In the genomic region with DNA sequence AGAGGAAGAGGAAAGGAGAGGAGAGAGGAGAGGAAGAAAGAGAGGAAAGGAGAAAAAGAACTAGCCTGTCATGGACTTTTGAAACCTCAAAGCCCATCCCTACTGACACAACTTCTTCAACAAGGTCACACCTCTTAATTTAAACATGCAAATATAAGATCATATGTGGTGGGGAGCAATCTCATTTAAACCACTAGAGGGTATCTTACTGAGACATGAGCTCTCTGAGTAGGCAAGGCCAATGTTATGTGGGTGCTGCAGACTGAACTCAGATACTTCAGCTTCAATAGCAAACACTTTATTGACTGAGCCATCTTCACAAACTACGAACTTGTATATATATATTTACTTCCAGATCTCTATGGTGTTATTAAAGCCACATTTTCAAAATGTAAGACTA, we compare ENCODE assay signal across 27 mouse cellular contexts.
A peak's percentile ranks its signal among the peaks of the same experiment; 100 is the strongest.
DNase-seq lines count a peak whose midpoint lies in the region; ATAC-seq and TF ChIP-seq lines count a peak whose summit lies in the region.
"Had no signal": no experiment of that assay in that cellular context is flagged by ENCODE, and none has a peak within 500 bp of the region (broad histone marks: within the 10 kb centered on the region; RNA-seq: fewer than 3 reads in every experiment).

No protein-coding gene starts in this region.

- peak; percentile 37 for DNase-seq in 416B (ENCODE audit: low read depth)
- peak; percentile 14 for DNase-seq in R1 (ENCODE audit: low read depth, low spot score)
- DNase-seq in embryo, embryonic 10 days (ENCODE audit: low spot score), result no peak
- no peak for DNase-seq in thymus, adult 18-20 months
- DNase-seq: adrenal gland, adult 8-10 months; B cell, adult 2 months; cerebellum, adult 8-10 months; cerebellum, postnatal 36 days; heart, postnatal 10 days; kidney, adult 11 months; kidney, postnatal 10 days; liver, embryonic 13.5 days; lung, adult 2 months; right cerebral cortex, adult 18-20 months had no signal

- no peak overlapping the region for H3K27ac ChIP-seq in intestine, postnatal 0 days (ENCODE audit: low read depth, low read length)
- no peak overlapping the region for H3K27ac ChIP-seq in intestine, embryonic 16.5 days (ENCODE audit: low read length)
- no peak overlapping the region for H3K27ac ChIP-seq in kidney, embryonic 16.5 days (ENCODE audit: low read length)
- H3K27ac ChIP-seq: embryonic facial prominence, embryonic 15.5 days; hindbrain, embryonic 10.5 days; limb, embryonic 12.5 days; liver, embryonic 13.5 days; midbrain, embryonic 10.5 days had no signal

- no peaks in the 10 kb centered on the region for H3K27me3 ChIP-seq in intestine, postnatal 0 days (replicated peaks; ENCODE audit: control insufficient read depth, insufficient read depth, low read length)
- H3K27me3 ChIP-seq in intestine, embryonic 16.5 days (replicated peaks; ENCODE audit: control insufficient read depth, insufficient read depth, low read length), result no peaks in the 10 kb centered on the region
- no peaks in the 10 kb centered on the region for H3K27me3 ChIP-seq in kidney, embryonic 16.5 days (ENCODE audit: insufficient read depth, low read length)
- H3K27me3 ChIP-seq: embryonic facial prominence, embryonic 15.5 days; heart, embryonic 12.5 days; liver, embryonic 13.5 days had no signal

- H3K4me1 ChIP-seq in intestine, postnatal 0 days (replicated peaks; ENCODE audit: control insufficient read depth, insufficient read depth, low read length), result no peaks in the 10 kb centered on the region
- peaks cover 4% of the 10 kb centered on the region; the same call in 1 of the 2 replicates for H3K4me1 ChIP-seq in intestine, embryonic 16.5 days (ENCODE audit: control insufficient read depth, insufficient read depth, low read length)
- H3K4me1 ChIP-seq in kidney, embryonic 16.5 days (ENCODE audit: insufficient read depth, low read length), result no peaks in the 10 kb centered on the region
- H3K4me1 ChIP-seq: embryonic facial prominence, embryonic 15.5 days; heart, embryonic 12.5 days; hindbrain, embryonic 10.5 days; limb, embryonic 12.5 days; liver, embryonic 13.5 days had no signal

- H3K9ac ChIP-seq in intestine, postnatal 0 days (ENCODE audit: low read depth, low read length), result no peak overlapping the region
- H3K9ac ChIP-seq in intestine, embryonic 16.5 days (ENCODE audit: low read depth, low read length), result no peak overlapping the region
- H3K9ac ChIP-seq in kidney, embryonic 16.5 days (replicated peaks; ENCODE audit: low read length), result no peak overlapping the region
- H3K9ac ChIP-seq: embryonic facial prominence, embryonic 15.5 days; heart, embryonic 12.5 days; limb, embryonic 12.5 days; liver, embryonic 13.5 days had no signal

- H3K4me3 ChIP-seq in intestine, postnatal 0 days (ENCODE audit: low read depth, low read length), result no peak overlapping the region
- H3K4me3 ChIP-seq in intestine, embryonic 16.5 days (ENCODE audit: low read length), result no peak overlapping the region
- H3K4me3 ChIP-seq in kidney, embryonic 16.5 days (ENCODE audit: low read length), result no peak overlapping the region
- H3K4me3 ChIP-seq: embryonic facial prominence, embryonic 15.5 days; heart, embryonic 12.5 days; hindbrain, embryonic 10.5 days; limb, embryonic 12.5 days; liver, embryonic 13.5 days; midbrain, embryonic 10.5 days; myocyte had no signal

- no peak for ATAC-seq in intestine, postnatal 0 days
- ATAC-seq in intestine, embryonic 16.5 days, result no peak
- 0 out of 2 replicates have a peak, but pooled peaks have one; percentile 63 for ATAC-seq in megakaryocyte-erythroid progenitor cell, adult 5-6 weeks (replicated peaks; ENCODE audit: low FRiP score, low TSS enrichment, poor library complexity, severe bottlenecking)
- no peak for ATAC-seq in kidney, embryonic 16.5 days (ENCODE audit: low FRiP score, low TSS enrichment)
- ATAC-seq: forebrain, embryonic 14.5 days; hindbrain, embryonic 16.5 days; midbrain, embryonic 16.5 days had no signal

- H3K36me3 ChIP-seq in intestine, postnatal 0 days (ENCODE audit: control insufficient read depth, insufficient read depth), result no peaks in the 10 kb centered on the region
- no peaks in the 10 kb centered on the region for H3K36me3 ChIP-seq in intestine, embryonic 16.5 days (ENCODE audit: control insufficient read depth, insufficient read depth, low read length)
- H3K36me3 ChIP-seq in kidney, embryonic 16.5 days (ENCODE audit: insufficient read depth, low read length), result no peaks in the 10 kb centered on the region
- H3K36me3 ChIP-seq: embryonic facial prominence, embryonic 15.5 days; heart, embryonic 12.5 days; hindbrain, embryonic 10.5 days; limb, embryonic 12.5 days; liver, embryonic 13.5 days; midbrain, embryonic 10.5 days had no signal

- H3K4me2 ChIP-seq in intestine, postnatal 0 days (replicated peaks; ENCODE audit: low read depth), result no peak overlapping the region
- H3K4me2 ChIP-seq in intestine, embryonic 16.5 days (ENCODE audit: low read depth, low read length), result no peak overlapping the region
- H3K4me2 ChIP-seq in kidney, embryonic 16.5 days (replicated peaks; ENCODE audit: low read depth, low read length), result no peak overlapping the region
- H3K4me2 ChIP-seq: embryonic facial prominence, embryonic 15.5 days; heart, embryonic 12.5 days; limb, embryonic 12.5 days; liver, embryonic 13.5 days had no signal

- 88% methylated on average over 1 of the region's 1 CpGs for WGBS in intestine, postnatal 0 days
- 85% methylated on average over 1 of the region's 1 CpGs for WGBS in intestine, embryonic 16.5 days
- 92% methylated on average over 1 of the region's 1 CpGs for WGBS in kidney, embryonic 16.5 days

- no peaks in the 10 kb centered on the region for H3K9me3 ChIP-seq in intestine, postnatal 0 days (ENCODE audit: control insufficient read depth)
- H3K9me3 ChIP-seq in intestine, embryonic 16.5 days (ENCODE audit: control insufficient read depth, low read length), result no peaks in the 10 kb centered on the region
- H3K9me3 ChIP-seq in kidney, embryonic 16.5 days (ENCODE audit: low read length), result no peaks in the 10 kb centered on the region
- H3K9me3 ChIP-seq: embryonic facial prominence, embryonic 15.5 days; heart, embryonic 12.5 days; hindbrain, embryonic 10.5 days; limb, embryonic 12.5 days; liver, embryonic 13.5 days; midbrain, embryonic 10.5 days had no signal

- peak; percentile 31; the same call in 1 of the 2 replicates for TF ChIP-seq CTCF in intestine, postnatal 0 days (IDR thresholded peaks at IDR 0.05; ENCODE audit: low read depth)

Comparison
In these comparisons a context has a peak if more than half of its experiments do, and no peak if none do; other contexts are left out.
1. DNase-seq: peak in 416B (single experiment) and R1 (single experiment); none in embryo, embryonic 10 days (single experiment) and thymus, adult 18-20 months (0 of 2).